Mouse (Mus musculus) left cerebral cortex, adult 11 months (tissue): ENCODE data around the gene Prkcd.

ENCODE experiments used
- DNase-seq: peaks from one replicate; pipeline ENCODE4 v3.0.0; 2022; ENCODE audit warnings: low spot score

Gene Prkcd

DNA sequence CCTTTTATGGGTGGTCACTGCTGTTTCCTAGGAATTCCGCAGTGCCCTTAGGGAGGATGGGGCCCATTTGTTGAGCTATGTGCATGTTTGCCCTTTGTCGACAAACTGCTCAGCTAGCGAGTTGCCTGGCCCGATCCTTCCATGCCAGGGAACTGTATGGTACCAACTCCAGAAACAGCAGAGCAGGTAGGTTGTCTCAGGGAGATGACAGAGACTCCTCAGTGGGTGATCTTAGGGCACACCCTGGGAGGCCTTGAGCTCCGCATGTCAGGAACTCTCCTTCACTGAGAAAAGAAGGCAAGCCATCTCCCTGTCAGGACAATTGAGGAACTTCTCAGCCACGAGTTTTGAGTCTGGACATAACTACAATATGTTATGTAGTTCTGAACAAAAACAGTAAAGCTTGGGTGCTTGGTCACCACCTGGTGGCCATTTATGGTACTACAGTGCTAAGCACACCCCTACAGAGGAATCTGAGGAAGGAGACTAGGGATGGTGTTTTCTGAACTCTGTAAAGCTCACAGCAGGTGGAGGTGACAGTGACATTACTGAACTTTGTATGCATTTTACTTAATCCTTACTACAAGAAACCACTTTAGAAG lies 51.9 kb downstream of the Prkcd start:
- DNase-seq = peak; percentile 64

DNA sequence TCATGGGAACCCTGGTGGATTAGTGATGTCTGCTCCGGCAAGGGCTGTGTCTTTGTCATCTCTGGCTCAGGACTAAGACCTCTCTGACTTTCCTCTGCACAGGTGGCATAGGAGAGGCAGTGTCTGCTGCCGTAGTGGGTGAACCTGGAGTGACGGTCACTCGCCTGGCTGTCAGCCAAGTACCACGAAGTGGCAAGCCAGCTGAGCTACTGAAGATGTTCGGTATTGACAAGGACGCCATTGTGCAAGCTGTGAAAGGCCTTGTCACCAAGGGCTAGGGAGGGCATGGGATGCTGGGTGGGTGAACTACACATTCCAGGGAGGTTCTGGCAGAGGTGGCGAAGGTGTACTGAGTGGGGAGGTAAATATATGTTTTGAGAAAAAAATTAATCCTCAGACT lies 52.8 kb downstream of the Prkcd start:
- DNase-seq = no peak

DNA sequence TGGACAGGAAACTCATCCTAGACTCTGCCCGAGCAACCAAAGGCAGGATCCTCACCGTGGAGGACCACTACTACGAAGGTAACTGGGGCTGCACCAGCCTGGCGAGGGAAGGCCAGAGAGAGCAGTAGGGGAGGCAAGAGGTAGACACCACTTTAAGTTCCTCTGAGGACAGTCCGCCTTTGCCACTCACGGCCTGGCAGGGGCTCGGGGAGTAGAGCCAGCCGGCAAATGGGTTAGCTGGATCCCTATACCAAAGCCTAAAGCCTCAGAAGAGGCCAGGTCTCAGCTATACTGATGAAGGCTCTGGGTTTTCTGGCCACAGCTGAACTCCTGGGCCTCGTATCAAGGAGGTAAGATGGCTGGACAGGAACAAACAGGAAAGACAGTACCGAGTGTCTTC lies 53.8 kb downstream of the Prkcd start:
- DNase-seq = no peak

DNA sequence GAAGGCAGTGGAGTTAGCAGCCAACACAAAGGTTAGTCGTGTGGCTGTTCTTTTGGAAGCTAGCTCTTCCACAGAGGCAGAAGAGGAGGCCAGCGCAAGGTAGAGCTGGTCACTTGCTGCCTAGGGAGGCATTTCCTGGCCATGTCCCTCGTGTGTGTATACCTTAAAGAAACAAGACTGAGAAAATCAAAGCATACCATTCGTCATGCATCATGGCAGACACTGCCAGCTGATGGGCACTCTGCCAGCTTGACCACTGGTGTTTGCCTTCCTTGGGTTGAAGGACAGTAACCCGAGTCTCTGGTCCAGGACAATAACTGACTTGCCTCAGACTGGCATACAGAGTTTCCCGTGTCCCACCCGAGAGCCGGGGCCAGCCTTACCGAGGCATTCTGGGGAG lies 55.7 kb downstream of the Prkcd start:
- no peak for DNase-seq

DNA sequence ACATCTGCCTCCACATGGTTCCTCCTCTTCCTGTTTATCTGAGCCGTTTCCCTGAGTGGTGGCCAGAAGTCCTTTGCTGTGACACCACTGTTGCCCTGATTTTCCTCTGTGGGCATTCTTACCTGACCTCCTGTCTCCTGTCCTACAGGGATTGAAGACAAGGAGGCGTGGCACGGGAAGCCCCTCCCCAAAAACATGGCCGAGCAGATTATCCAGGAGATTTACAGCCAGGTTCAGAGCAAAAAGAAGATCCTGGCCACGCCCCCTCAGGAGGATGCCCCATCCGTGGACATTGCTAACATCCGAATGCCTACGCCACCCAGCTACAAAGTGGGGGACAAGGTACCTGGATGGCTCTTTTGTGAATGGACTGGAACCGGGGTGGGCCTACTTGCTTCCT lies 58.0 kb downstream of the Prkcd start:
- no peak for DNase-seq

DNA sequence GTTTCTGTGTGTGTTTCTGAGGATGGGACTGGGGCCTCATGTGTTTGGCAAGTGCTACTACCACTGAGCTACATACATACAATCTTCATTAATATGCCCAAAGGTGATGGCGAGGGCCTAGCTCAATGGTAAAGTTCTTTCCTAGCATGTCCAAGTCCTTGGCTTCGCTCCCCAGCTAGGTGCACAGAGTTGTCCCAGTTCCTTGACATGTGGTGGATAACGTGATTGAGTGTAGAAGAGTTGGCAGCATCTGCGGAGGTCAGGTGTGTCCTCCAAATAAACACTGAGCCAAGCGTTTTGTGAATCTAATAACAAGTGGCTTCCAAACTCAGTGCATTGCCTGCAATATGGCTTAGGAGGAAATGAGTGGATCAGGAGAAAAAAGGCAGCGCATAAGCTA lies 59.7 kb downstream of the Prkcd start:
- DNase-seq = no peak

DNA sequence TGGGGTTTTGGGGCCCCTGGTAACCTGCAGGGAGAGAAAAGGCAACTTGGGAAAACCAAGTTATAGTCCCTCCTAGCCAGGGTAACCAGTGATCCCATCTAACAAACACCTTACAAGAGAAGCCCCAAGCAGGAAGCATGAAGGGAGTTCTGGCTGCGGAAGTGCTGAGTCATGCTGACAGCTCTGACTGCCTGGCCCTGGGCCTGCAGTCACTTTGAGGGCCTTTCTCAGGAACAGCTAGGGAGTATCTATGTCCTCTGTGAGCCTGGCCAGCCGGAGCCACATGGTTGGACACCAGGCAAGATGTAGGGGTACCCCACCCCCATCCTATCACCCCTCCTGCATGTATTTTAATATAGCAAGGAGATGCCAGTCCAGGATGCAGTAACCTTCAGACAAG lies 61.6 kb downstream of the Prkcd start:
- no peak for DNase-seq

DNA sequence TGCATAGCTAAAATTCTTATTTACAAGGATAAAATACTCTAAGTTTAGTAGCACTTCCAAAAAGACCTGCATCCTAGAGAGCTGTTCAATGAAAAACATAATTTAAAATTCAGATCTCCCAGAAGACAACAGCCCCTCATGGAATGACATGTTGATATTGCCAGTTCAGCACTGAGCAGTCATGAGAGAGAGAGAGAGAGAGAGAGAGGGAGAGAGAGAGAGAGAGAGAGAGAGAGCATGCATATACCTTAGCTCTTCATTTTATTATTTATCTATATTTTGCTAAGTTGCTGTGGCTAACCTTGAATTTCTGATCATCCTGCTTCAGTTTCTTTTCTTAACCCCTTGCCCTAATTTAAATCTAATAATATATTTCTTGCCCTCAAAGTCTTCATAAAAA lies 63.7 kb downstream of the Prkcd start:
- DNase-seq = no peak

DNA sequence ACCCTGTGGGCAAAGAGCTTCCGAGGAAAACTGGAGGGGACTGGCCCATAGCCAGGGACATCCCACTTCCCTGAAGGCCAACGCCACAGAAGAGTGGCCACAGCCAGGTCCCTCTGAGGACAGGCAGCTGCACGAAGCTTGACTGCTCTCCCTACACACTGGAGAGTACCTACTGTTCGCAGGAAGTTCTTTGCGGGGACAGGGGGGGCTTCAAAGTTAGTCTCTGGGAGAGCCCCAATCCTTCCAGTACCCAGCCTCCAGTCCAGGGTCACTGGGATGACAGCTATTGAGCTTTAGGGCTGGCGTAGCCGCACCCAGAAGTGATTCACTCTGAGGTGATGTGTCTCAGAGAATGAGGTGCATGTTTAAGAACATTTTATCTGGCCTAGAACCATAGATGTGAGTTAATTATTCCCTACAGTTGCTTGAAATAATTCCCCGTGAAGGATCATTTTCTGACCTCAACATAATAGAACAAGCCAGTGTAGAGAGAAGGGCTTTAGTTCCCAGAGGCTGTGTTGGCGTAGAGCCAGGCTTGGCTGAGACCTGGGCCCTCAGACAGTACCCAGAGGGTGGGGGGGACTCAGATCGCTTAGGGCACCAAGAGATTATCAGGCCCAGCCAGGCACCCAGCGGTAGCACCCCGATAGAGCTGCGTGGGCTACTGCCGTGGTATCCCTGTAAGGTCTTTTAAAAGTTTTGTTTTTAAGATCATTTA lies 64.4 kb downstream of the Prkcd start:
- no peak for DNase-seq

DNA sequence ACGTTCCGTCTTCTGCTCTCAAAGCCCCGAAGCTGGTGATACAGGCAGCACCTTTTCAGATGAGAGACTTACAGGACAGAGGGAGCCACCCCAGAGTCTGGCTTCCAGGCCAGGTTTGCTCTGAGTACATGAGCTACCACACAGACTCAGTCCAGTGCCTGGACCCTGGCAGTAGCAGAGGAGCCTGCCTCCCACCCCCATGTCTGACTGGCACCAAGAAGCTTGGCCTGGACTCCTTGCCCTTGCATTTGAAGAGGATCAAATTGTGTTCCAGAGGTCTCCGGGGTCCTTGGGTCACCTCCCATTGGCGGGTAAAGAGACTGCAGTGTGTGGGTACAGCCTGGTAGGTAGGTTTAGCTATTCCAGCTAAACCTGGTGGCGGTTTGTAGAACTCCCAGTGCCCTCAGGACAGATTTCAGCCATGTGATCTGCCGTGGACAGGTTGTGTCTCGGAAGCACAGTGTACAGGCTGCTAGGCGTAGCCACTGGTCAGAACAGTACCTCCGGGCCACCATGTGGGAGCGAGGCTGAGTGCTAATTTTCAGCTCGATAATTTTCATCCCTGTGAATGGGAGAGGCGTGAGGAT lies 65.1 kb downstream of the Prkcd start:
- DNase-seq = no peak

DNA sequence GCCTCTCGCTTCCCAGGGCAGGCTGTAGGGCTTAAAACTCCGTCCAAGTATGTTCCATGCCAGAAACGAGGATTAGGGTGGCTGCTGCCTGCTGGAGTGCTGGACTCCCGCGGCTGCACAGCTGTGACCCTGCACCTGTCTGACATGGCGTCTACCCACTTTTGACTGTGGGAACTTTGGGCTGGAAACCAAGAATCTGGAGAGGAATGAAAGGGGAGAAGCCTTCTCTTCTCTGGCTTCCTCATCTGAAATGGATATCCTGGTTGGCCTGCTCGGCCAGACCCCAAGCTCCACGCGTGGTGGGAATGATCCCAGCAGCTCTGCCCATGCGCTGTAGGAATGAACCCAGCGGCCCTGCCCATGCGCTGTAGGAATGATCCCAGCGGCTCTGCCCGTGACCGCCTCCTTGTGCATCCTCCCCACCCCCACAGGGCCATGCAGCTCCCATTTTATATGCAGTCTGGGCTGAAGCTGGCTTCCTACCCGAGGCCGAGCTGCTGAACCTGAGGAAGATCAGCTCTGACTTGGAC lies 66.6 kb downstream of the Prkcd start:
- no peak for DNase-seq

DNA sequence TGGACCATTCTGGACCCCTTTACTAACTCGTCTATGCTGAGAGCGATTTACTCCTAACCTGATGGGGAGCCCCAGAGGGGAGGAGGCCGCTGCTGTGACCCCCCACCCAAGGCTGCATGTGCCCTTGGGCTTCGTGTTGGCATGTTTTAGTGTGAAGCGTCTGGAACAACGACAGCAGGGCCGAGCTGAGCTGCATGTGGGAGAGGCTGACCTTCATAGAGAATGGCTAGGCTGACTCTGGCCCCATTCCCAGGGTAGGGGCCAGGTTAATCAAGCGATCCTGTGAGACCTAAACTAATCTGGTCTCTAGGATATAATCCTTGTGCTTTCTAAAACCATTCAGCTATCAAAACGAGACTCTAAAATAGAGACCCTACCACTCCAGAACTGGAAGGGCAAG lies 68.3 kb downstream of the Prkcd start:
- DNase-seq = no peak

DNA sequence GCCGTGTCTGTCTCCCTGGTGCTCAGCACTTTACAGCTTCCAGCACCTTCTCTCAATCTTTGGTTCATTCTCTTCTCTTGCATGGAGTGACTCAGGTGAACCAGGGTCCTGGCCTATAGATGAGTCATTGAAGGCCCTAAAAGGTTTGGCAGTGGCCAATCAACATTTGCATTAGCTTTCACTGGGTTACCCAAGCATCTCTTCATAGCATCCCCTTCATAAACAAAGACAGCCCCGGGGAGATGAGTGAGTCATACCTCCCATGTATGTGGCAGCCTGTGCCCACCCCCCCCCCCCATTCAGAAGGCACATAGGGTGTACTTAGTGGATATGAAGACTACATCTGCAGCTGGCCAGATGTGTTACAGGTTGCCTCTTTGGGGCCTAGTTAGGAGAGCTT lies 69.4 kb downstream of the Prkcd start:
- DNase-seq = no peak

DNA sequence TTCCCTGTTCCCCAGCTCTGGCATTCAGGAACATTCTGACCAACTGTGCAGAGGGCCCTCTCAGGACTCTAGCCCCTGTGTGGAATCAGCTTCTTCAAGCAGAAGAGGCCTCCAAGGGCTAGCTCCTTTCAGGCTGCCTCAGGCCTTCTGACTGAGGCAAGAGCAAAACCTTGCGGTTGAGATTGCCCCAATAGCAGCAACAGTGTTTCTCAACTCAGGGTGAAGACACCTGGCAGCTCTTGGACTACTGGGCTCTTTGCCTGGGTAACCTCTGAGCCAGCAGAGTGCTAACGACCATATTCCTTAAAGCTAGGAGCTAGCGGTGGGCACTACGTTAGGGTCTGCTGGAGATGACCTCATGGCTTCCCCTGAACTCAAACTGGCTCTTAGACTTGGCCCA lies 72.8 kb downstream of the Prkcd start:
- no peak for DNase-seq

DNA sequence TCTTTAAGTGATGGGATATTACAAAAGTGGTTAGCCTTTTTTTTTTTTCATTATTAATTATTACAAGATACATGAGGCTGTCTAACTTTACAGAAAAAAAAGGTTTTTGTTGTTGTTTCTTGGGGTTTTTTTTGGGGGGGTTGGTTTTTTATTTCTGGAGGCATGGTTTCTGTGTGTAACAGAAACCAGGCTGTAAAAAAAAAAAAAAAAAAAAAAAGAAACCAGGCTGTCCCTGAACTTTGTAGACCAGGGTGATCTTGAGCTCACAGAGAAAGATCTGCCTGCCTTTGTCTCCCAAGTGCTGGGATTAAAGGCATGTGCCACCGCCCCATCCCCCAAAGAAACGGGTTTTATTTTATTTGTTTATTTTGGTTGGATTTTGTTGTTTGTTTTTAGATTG lies 74.0 kb downstream of the Prkcd start:
- DNase-seq = no peak

DNA sequence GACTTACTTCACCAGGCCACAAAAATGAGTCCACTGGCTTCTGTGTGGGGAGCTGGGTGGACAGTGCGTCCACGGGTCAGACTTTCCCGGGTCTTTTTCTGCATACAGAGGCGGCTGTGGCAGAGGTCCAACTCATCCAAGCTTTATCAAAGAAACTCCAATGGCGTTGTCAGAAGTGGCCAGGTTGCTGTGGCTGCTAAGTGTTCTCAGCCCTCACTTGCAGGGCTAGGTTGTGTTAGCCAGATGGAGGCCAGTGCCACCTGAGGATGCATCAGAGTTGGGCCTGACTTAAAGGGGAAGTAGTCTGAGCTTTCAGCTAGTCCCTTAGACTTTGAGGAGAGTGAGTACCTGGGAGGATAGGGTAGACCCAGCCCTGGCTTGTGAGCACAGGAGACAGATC lies 74.5 kb downstream of the Prkcd start:
- no peak for DNase-seq

DNA sequence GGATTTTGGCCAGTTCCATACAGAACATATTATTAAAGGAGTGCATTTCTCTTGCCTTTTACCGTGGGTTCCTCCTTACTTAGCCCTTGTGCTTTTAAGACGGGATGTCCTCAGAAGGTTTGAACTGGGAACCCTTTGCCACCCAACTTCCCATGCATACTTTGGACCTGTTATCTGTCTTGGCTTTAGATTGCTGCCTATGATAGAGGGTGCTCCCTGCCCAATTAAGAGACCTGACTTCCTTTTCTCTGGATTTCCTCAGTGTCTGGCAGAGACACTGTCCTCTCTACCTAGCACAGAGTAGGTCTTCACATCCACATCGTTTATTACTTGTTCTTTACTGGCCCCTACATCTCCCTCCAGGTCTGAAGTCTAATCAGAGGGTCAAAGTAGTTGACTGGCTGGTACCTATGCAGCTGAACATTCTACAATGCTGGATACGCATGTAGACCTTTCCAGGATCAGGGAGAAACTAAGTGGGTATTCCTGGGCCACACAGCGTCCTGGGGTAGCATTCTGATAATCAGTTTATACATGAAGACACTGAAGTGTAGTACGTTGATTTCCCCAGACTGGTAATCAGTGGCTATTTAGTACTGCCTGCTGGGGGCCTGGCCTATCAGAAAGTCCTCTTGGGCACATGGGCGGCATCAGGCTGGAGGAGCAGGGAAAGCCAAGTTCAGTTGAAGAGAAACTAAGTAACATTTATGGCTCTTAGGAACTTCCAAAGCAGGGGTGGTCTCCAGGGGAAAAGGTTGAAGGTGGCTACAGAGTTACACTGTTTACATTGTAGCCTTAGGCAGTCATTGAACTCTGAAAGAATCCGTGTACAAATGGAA lies 75.6 kb downstream of the Prkcd start:
- no peak for DNase-seq

DNA sequence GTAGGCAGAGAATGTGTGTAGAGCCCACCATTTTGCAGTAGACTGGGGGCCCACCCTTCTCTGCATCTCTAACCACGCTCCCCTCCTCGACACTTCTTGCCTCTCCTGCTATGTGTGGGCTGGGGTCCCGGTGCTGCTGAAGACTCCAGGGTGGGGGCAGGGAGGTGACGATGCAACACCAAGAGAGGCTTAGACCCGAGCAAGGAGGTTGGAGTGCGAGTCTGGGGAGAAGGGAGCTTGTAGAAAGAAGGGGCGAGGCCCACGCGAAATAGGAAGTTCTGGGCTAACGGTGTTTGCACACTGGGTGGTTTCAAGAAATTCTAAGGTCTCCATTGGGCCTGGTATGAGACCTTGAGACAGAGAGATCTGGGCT lies 76.2 kb downstream of the Prkcd start:
- DNase-seq = no peak

DNA sequence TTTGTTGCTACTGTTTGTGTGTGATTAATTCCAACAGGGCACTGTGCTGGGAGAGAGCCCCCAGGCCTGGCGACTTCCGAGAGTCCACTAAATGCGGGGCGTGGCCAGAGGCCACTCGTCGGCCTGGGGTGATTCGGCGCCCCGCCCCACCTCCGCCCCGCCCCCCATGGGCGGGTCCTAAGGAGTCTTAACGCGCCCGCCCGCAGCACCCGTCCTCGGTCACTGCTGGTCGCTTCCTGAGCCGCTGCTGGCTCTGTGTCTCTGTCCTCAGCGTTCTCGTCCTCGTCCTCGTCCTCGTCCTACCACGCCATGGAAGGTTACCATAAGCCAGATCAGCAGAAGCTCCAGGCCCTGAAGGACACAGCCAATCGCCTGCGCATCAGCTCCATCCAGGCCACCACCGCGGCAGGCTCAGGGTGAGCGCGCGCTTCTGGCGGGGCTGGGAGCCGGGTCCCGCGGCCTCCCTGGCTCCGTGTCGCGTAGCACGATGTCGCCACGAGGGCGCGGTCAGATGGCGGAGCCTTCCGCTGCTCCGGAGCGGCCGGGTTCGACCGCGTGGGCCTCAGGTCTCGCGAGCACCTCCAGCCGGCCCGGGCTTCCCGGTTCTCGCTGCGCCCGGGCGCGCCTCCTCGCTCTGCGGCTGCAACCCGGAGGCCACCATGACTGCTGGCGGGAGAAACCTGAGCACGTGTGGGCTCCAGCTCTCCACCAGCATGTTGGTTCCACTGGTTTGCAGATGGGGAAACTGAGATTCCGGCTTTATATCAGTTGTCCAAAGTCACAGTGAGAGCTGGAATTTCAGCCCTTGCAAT lies 76.8 kb downstream of the Prkcd start:
- peak; percentile 86 for DNase-seq

DNA sequence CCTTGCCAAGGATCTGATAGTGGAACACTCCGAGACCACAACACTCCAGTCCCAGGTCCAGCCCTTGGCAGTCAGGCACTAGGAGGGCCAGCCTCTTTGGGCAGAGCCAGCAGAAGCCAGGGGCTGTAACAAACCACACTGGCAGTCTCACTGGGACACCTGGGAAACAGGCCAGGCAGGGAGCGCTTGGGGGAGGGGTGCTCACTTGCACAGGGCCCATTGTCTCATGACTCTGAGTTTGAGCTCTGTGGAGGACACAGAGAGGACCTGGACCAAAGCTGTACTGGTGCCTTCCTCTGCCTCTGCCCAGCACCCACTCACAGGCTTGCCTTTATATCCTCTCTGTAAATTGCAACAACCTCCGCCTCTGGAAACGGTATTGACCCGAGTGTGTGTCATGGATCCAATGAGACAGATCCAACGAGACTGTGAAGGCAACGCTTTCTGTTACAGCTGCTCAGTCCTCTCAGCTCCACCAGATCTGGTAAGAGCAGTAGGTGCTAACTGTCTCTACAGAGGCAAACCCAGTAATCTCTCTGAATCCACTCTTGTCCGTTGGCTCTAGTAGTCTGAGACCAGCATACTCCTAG lies 77.8 kb downstream of the Prkcd start, which contains the start of gene Tkt:
Gene Tkt, plus strand, starts transcription at position 229 of the 590 bp plus-strand sequence.
- DNase-seq = peak; percentile 82
